Mouse (Mus musculus): Measurements from ENCODE around the gene Hist1h2ah. TPM values are rescaled to one million over a fixed set of nuclear protein-coding genes. Genes with fewer than 3 reads are reported as not detected.

The Hist1h2ah gene
- total and polyA plus RNA-seq, 3 experiments: 2.3 to 628 (median 8.1) TPM

GRCm38 (mm10) chr13:21999147-21999546, 36.2 kb downstream of the Hist1h2ah start:
- H3K27me3 ChIP-seq (replicated peaks): peaks cover 48% of the 10 kb centered on the region
- dilution Hi-C loops (cut with MboI; ENCODE audit: extremely low pct_ligation_motif_present, extremely low pct_unique_long_range_greater_than_20kb, low sequenced_read_pairs) (no loop called here), in situ Hi-C loops (cut with MboI; ENCODE audit: low pct_ligation_motif_present, low pct_unique_long_range_greater_than_20kb, low sequenced_read_pairs) (no loop called here)
- H3K4me2 ChIP-seq (ENCODE audit: insufficient read depth, low read depth, poor library complexity, severe bottlenecking): no peak overlapping the region
- no peak overlapping the region for H3K9ac ChIP-seq (ENCODE audit: insufficient read depth, low read depth)
- H3K4me1 ChIP-seq (ENCODE audit: control insufficient read depth in 1 of 2, insufficient read depth in 2 of 2): peaks cover 6 to 28% of the 10 kb centered on the region in 2 experiments
- H3K4me3 ChIP-seq (replicated peaks in 1 of 3; ENCODE audit: low read depth in 2 of 3, low read length in 2 of 3, poor library complexity in 1 of 3): no peak overlapping the region
- no peaks in the 10 kb centered on the region for H3K9me3 ChIP-seq (replicated peaks; ENCODE audit: low read length)
- H3K36me3 ChIP-seq (replicated peaks in 1 of 2; ENCODE audit: control insufficient read depth in 1 of 2, insufficient read depth in 1 of 2, low read length in 1 of 2): no peaks in the 10 kb centered on the region
- TF ChIP-seq POLR2A (IDR thresholded peaks at IDR 0.05; ENCODE audit: low read depth, low read length): no peak
- no peak for TF ChIP-seq MYC (IDR thresholded peaks at IDR 0.05; ENCODE audit: low read depth, low read length)
- TF ChIP-seq CTCF (conservative IDR thresholded peaks at IDR 0.05 in 1 of 2, IDR thresholded peaks at IDR 0.05 in 1 of 2; ENCODE audit: low read depth in 2 of 2, low read length in 2 of 2): no peak
- no peak for TF ChIP-seq JUN (IDR thresholded peaks at IDR 0.05; ENCODE audit: insufficient read depth, low read depth, low read length)
- TF ChIP-seq RCOR1 (conservative IDR thresholded peaks at IDR 0.05; ENCODE audit: low read depth, low read length): no peak
- no peak for TF ChIP-seq TBP (conservative IDR thresholded peaks at IDR 0.05; ENCODE audit: low read depth, low read length)
- no peak for TF ChIP-seq SMC3 (IDR thresholded peaks at IDR 0.05; ENCODE audit: low read depth, low read length)
- TF ChIP-seq EP300 (IDR thresholded peaks at IDR 0.05; ENCODE audit: low read length): no peak
- no peak for TF ChIP-seq BHLHE40 (IDR thresholded peaks at IDR 0.05; ENCODE audit: low read depth, low read length)
- no peak for TF ChIP-seq ZNF384 (IDR thresholded peaks at IDR 0.05; ENCODE audit: low read depth, low read length)
- no peak for TF ChIP-seq KAT2A (IDR thresholded peaks at IDR 0.05; ENCODE audit: insufficient replicate concordance, low read length)
- TF ChIP-seq NRF1 (IDR thresholded peaks at IDR 0.05; ENCODE audit: low read depth, low read length): no peak
- no peak for TF ChIP-seq GABPA (IDR thresholded peaks at IDR 0.05; ENCODE audit: insufficient replicate concordance, low read depth, low read length)
- no peak for TF ChIP-seq ZKSCAN1 (IDR thresholded peaks at IDR 0.05; ENCODE audit: borderline replicate concordance, low read depth, low read length)
- TF ChIP-seq ZMIZ1 (IDR thresholded peaks at IDR 0.05; ENCODE audit: low read depth, low read length): no peak
- H3K79me2 ChIP-seq (replicated peaks; ENCODE audit: control insufficient read depth, extremely low read depth, insufficient read depth, poor library complexity, severe bottlenecking): no peaks in the 10 kb centered on the region
- no peak overlapping the region for H3K27ac ChIP-seq (ENCODE audit: insufficient read depth, low read depth)
- no peak for DNase-seq (ENCODE audit: extremely low read depth)

GRCm38 (mm10) chr13:21998412-21998811, 37.0 kb downstream of the Hist1h2ah start:
- dilution Hi-C loops (cut with MboI; ENCODE audit: extremely low pct_ligation_motif_present, extremely low pct_unique_long_range_greater_than_20kb, low sequenced_read_pairs): no loop called here
- Histone ChIP-seq H3K27me3 (replicated peaks) (peaks cover 41% of the 10 kb centered on the region), H3K4me1 (ENCODE audit: control insufficient read depth in 1 of 2, insufficient read depth in 2 of 2) (peaks cover 6 to 31% of the 10 kb centered on the region in 2 experiments)

More at GRCm38 (mm10) chr13:21998412-21998811, 37.0 kb downstream of the Hist1h2ah start:
- TF ChIP-seq IRF4 (IDR thresholded peaks at IDR 0.05; ENCODE audit: low read depth, low read length) (no peak), ZNF384 (IDR thresholded peaks at IDR 0.05; ENCODE audit: low read depth, low read length) (peak; percentile 55)
- no peak overlapping the region for H3K27ac ChIP-seq (ENCODE audit: insufficient read depth, low read depth)
- H3K36me3 ChIP-seq (replicated peaks in 1 of 2; ENCODE audit: control insufficient read depth in 1 of 2, insufficient read depth in 1 of 2, low read length in 1 of 2): no peaks in the 10 kb centered on the region
- in situ Hi-C loops (cut with MboI; ENCODE audit: low pct_ligation_motif_present, low pct_unique_long_range_greater_than_20kb, low sequenced_read_pairs): no loop called here
- no peak overlapping the region for H3K4me3 ChIP-seq (replicated peaks in 1 of 3; ENCODE audit: low read depth in 2 of 3, low read length in 2 of 3, poor library complexity in 1 of 3)
- H3K9me3 ChIP-seq (replicated peaks; ENCODE audit: low read length): no peaks in the 10 kb centered on the region
- no peak for DNase-seq (ENCODE audit: extremely low read depth)
- no peaks in the 10 kb centered on the region for H3K79me2 ChIP-seq (replicated peaks; ENCODE audit: control insufficient read depth, extremely low read depth, insufficient read depth, poor library complexity, severe bottlenecking)
- H3K4me2 ChIP-seq (ENCODE audit: insufficient read depth, low read depth, poor library complexity, severe bottlenecking): no peak overlapping the region
- no peak overlapping the region for H3K9ac ChIP-seq (ENCODE audit: insufficient read depth, low read depth)
